Mouse (Mus musculus) right cerebral cortex, postnatal 36 days (tissue): Measurements from ENCODE around the gene Ahnak2.

Experiments
- DNase-seq, 2 experiments: peaks; one replicate each; pipeline ENCODE4 v3.0.0; 2022; ENCODE audit warnings: low spot score in 2 of 2, mixed read lengths in 1 of 2

Ahnak2 gene

GRCm38 (mm10) chr12:112734881-112735655, 67.4 kb downstream of the Ahnak2 start:
- no peak for DNase-seq

GRCm38 (mm10) chr12:112734108-112734820, 68.2 kb downstream of the Ahnak2 start:
- DNase-seq, result no peak

- DNase-seq, result no peak
Measured at GRCm38 (mm10) chr12:112732591-112732990, 69.9 kb downstream of the Ahnak2 start.

GRCm38 (mm10) chr12:112730808-112731207, 71.6 kb downstream of the Ahnak2 start:
- DNase-seq, result no peak

GRCm38 (mm10) chr12:112727801-112728200, 74.7 kb downstream of the Ahnak2 start:
- no peak for DNase-seq

- DNase-seq, result peak in 1 of 2 experiments; percentile 65
Measured at GRCm38 (mm10) chr12:112724077-112724805, 78.2 kb downstream of the Ahnak2 start.

GRCm38 (mm10) chr12:112723445-112723844, 79.0 kb downstream of the Ahnak2 start:
- no peak for DNase-seq

GRCm38 (mm10) chr12:112723028-112723330, 79.5 kb downstream of the Ahnak2 start:
- no peak for DNase-seq

GRCm38 (mm10) chr12:112722240-112723027, 80.0 kb downstream of the Ahnak2 start:
- DNase-seq, result no peak
